Mouse (Mus musculus) ES-Bruce4 (cell line): Measurements from ENCODE around the gene Rbmxl1.

ENCODE experiments used
- CTCF ChIP-seq: IDR thresholded peaks from one replicate; pipeline ENCODE4 v1.8.1; 2011; ENCODE audit warnings: low read depth, low read length
- POLR2A ChIP-seq: IDR thresholded peaks from one replicate; pipeline ENCODE4 v1.8.1; 2011; ENCODE audit warnings: low read length; ENCODE audit not compliant: insufficient read depth

GRCm38 (mm10) chr8:78555817-78556216, 47.1 kb upstream of the Rbmxl1 start:
- TF ChIP-seq CTCF (no peak), POLR2A (no peak)
